Mouse (Mus musculus) hindbrain, embryonic 13.5 days (tissue): Measurements from ENCODE around the gene N4bp2l2. TPM values are rescaled to one million over a fixed set of nuclear protein-coding genes. Genes with fewer than 3 reads are reported as not detected.
A peak's percentile ranks its signal among the peaks of the same experiment; 100 is the strongest.

Source experiments
- ATAC-seq: fragments of 200-750 bp; cut with Nextera tagmentation; 2 replicates; pipeline ENCODE4 v1.8.0; 2017; ENCODE audit warnings: moderate TSS enrichment; ENCODE audit not compliant: low FRiP score
- H3K27ac ChIP-seq: fragments of 300-500 bp; sonication (generic); 2 replicates; pipeline ENCODE4 v1.5.1; 2015; ENCODE audit warnings: inconsistent platforms, mild to moderate bottlenecking, moderate library complexity
- H3K27me3 ChIP-seq: fragments of 300-500 bp; sonication (generic); 2 replicates; pipeline ENCODE4 v1.6.1; 2015; ENCODE audit warnings: mild to moderate bottlenecking, inconsistent platforms
- H3K36me3 ChIP-seq: fragments of 300-500 bp; sonication (generic); 2 replicates; pipeline ENCODE4 v1.6.1; 2015; ENCODE audit warnings: mild to moderate bottlenecking, inconsistent platforms
- H3K4me1 ChIP-seq: fragments of 300-500 bp; sonication (generic); replicated peaks from 2 replicates; pipeline ENCODE4 v1.6.1; 2015; ENCODE audit warnings: inconsistent platforms
- H3K4me2 ChIP-seq: fragments of 300-500 bp; sonication (generic); 2 replicates; pipeline ENCODE4 v1.6.1; 2015; ENCODE audit warnings: inconsistent platforms, mild to moderate bottlenecking, moderate library complexity
- H3K4me3 ChIP-seq: fragments of 300-500 bp; sonication (generic); 2 replicates; pipeline ENCODE4 v1.5.1; 2015; ENCODE audit warnings: mild to moderate bottlenecking, inconsistent platforms
- H3K9ac ChIP-seq: fragments of 300-500 bp; sonication (generic); 2 replicates; pipeline ENCODE4 v1.6.1; 2015; ENCODE audit warnings: mild to moderate bottlenecking, inconsistent platforms
- H3K9me3 ChIP-seq: fragments of 300-500 bp; sonication (generic); 2 replicates; pipeline ENCODE4 v1.6.1; 2016; ENCODE audit warnings: inconsistent platforms
- WGBS: fragments of 180-500 bp; shearing (Covaris S2); methylation state at CpG from one replicate; pipeline ENCODE4 v1.1.7; 2015; 5-methylcytosine and 5-hydroxymethylcytosine counted together
- polyA plus RNA-seq: library from polyadenylated mRNA; unstranded; fragments of >200 nt; fragmentation: Nextera tagmentation; extraction: Ambion mirVana; gene quantifications from 2 replicates; pipeline ENCODE4 v1.2.1, GENCODE M21; 2015

Gene N4bp2l2
- polyA plus RNA-seq, 1 experiment from 2014 or later, result 35.2 TPM

DNA sequence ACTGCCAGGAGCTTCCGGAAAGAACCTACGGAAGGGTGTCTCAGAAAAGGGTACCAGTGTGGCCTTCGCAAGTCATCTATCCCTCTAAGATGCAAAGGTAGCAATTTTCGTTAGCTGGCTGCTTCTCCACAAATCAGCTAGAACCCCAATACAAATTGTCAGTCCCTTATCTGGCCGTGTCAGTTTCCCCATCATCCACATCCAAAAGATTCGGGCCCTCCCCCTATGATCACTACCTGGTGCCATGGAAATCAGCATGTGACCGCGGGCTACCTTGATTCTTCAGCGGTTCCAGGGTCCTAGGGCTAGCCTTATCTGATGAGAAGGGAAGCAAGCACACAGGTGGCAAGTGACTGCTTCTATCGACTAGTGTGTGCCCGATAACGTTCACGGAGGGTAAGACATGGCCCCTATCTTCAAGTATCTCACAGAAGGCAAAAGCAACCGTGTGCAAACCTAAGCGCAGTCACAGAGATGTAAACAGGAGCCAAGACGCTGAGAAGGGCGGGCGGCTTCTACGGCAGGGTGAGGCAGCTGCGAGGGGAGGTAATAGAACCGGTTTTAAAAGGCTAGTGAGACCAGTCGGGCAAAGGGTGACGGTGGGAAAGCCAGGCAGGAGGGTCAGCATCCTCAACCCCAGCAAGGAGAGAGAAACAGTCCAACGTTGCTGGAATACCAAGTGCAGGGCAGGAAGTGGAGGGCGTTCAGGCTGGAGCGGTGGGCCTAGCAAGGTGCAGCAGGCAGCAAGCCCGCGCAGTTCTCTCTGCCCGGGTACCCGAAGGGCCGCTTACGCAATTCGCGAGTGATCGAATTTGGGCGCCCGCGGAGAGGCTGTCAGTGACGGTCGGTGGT is 72.9 kb downstream of the N4bp2l2 start:
- WGBS, result 13% methylated on average over 30 of the region's 40 CpGs
- peak; percentile 25 for ATAC-seq
- H3K9ac ChIP-seq, result peak overlapping the region; percentile 84
- peak overlapping the region; percentile 84 for H3K4me3 ChIP-seq
- H3K36me3 ChIP-seq, result no peaks in the 10 kb centered on the region
- no peak overlapping the region for H3K27ac ChIP-seq
- peak overlapping the region; percentile 98 for H3K4me2 ChIP-seq
- H3K27me3 ChIP-seq, result peaks cover 49% of the 10 kb centered on the region
- H3K4me1 ChIP-seq, result peaks cover 19% of the 10 kb centered on the region
- no peaks in the 10 kb centered on the region for H3K9me3 ChIP-seq

DNA sequence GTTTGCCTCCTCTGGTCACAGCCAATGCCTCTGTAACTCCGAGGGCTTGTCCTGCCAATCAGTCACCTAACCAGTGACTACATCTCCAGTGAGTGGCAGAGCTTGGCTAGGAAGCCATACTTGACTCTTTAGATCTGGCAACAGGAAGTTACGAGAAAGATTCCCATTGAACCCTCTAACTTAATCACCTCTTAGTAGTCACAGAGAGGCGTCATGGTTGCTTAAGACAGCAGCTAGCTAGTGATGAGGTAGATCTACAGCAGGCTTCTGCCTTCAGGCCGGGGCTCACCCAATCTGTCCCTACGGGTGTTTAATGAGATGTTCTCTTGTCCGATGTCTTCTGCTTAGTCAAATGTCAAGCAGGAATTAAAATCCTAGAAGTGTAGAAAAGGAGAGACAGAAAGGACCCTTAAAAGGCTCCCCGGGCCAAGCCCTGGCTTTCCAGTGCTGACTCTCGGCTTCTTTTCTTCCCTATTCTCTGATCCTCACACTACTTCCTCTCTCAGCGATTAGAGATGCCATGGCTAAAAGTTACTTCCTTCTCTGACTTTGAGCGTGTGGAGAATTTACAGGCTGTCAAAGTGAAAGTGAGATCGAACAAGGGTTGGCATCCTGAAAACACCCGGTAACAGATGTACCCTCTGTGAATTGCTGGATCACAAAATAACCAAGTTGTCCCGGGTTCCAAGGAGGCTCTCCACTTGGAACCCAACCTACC is 73.6 kb downstream of the N4bp2l2 start:
- peak overlapping the region; percentile 84; the same call in 1 of the 2 replicates for H3K4me3 ChIP-seq

DNA sequence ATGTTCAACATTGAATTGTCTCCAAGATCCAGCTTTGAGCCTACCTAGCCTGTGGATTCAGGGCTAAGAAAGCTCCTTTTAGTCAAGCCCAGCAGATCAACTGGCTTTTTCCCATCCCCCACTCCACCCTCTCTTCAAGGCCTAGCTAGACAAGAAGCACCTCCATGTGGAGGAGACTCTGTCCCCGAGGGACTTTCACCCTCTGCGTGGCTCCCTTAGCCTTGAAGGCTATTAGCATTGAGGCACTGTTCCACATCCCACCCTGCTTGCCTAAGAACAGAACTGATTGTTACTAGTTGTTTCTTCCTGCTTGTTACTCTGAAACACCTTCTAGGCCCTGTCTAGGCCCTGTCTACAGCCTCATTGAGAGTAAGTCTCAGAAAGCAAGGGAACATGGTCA is 76.0 kb downstream of the N4bp2l2 start:
- Histone ChIP-seq H3K27me3 (peaks cover 21% of the 10 kb centered on the region), H3K9ac (no peak overlapping the region), H3K4me2 (no peak overlapping the region), H3K27ac (no peak overlapping the region), H3K9me3 (no peaks in the 10 kb centered on the region), H3K4me3 (no peak overlapping the region), H3K36me3 (no peaks in the 10 kb centered on the region), H3K4me1 (peaks cover 17% of the 10 kb centered on the region)
- 81% methylated on average over 2 of the region's 2 CpGs for WGBS
- no peak for ATAC-seq

More for the DNA sequence above, 73.6 kb downstream of the N4bp2l2 start:
- no peak for ATAC-seq
- no peaks in the 10 kb centered on the region for H3K9me3 ChIP-seq
- H3K4me2 ChIP-seq, result peak overlapping the region; percentile 98
- H3K4me1 ChIP-seq, result peaks cover 19% of the 10 kb centered on the region
- peaks cover 45% of the 10 kb centered on the region for H3K27me3 ChIP-seq
- no peak overlapping the region for H3K27ac ChIP-seq
- no peaks in the 10 kb centered on the region for H3K36me3 ChIP-seq
- WGBS, result 80% methylated on average over 13 of the region's 13 CpGs
- no peak overlapping the region for H3K9ac ChIP-seq

DNA sequence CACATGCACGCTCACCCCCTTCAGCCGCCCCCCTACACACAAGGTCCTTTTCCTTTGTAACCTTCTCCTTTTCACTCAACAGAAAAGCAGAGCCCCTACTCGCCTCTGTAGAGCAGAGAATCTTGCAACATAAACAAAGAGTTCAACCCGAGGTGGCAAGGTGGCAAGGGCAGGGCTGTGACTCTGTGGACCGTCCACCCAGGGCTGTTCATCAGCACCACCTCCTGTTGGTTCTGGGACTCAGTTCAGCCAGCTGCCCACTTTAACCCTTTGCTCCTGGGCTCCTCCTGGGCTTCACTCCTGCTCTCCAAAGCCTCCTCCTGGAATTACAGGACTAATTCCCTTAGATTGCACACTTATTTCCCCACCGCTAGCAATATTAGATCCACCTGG is 81.7 kb downstream of the N4bp2l2 start:
- Histone ChIP-seq H3K9me3 (no peaks in the 10 kb centered on the region), H3K4me3 (no peak overlapping the region), H3K27ac (no peak overlapping the region), H3K4me2 (no peak overlapping the region), H3K27me3 (no peaks in the 10 kb centered on the region), H3K36me3 (no peaks in the 10 kb centered on the region), H3K9ac (no peak overlapping the region), H3K4me1 (no peaks in the 10 kb centered on the region)
- ATAC-seq, result no peak
- WGBS, result 56% methylated on average over 6 of the region's 6 CpGs

DNA sequence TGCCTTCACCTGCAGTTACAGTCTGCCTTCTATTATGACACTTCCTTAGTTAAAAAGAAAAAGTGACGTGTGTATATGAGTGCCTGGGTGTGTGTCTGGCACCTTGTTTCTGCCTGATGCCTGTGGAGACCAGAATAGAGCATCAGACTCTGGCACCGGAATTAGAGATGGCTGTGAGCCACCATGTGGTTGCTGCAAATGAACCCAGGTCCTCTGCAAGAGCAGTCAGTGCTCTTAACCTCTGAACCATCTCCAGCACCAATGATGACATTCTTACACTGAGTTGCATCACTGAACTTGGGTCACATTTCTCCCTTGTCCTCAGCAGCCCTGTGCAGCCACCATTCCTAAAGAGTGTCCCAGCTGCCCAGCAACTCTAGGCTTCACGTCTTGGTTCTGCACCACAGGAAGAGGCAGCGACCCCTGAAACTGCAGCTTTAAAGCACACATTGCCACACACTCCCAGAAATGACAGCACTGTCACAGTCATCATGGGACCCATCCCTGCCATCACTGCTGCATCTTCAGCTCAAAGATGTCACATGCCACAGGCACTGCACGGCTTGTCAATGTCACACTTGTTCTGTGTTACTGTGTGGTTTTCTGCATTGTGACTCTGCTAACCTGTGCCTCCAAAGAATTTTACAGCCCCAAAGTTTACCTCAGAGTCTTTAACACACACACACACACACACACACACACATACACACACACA is 82.2 kb downstream of the N4bp2l2 start:
- Histone ChIP-seq H3K4me2 (no peak overlapping the region), H3K36me3 (no peaks in the 10 kb centered on the region), H3K4me3 (no peak overlapping the region), H3K9me3 (no peaks in the 10 kb centered on the region), H3K27ac (no peak overlapping the region), H3K9ac (no peak overlapping the region), H3K4me1 (no peaks in the 10 kb centered on the region), H3K27me3 (no peaks in the 10 kb centered on the region)
- 69% methylated on average over 5 of the region's 5 CpGs for WGBS
- ATAC-seq, result no peak

DNA sequence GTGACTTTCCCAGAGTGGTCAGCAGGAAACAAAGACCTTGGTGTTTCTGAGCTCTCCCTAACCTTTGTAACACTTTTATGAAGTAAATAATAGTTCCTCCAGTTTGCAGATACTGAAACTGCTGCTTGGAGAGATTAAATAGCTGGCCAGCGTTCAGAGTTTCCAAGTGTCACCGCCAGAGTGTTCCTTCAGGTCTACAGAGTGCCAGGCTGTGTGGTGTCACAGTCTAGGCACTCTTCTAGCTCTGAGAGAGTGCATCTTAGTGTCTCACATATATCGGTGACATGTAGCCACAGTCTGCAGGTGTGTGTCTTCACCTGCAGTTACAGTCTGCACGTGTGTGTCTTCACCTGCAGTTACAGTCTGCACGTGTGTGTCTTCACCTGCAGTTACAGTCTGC is 82.8 kb downstream of the N4bp2l2 start:
- WGBS, result 83% methylated on average over 5 of the region's 5 CpGs
- no peaks in the 10 kb centered on the region for H3K36me3 ChIP-seq

DNA sequence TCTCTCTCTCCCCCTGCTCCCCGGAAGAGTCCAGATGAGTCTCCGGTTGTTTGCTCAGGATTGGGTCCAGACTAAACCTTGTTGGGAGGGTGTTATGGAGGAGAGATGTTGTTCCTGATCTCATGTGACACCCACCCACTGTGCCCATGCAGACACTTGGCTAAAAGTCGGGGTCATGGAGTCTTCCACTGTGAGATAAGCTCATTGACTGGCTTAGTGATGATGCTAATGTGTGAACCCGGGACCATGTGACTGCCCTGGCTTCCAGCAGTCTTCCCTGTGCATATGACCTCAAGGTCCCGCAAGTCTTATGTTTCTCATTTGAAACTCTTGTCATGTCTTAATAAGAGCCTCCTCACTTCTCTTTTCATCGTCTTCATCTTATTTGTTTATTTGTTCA is 84.8 kb downstream of the N4bp2l2 start:
- WGBS, result 74% methylated on average over 6 of the region's 6 CpGs
- Histone ChIP-seq H3K27me3 (no peaks in the 10 kb centered on the region), H3K4me2 (no peak overlapping the region), H3K9me3 (no peaks in the 10 kb centered on the region), H3K36me3 (0 out of 2 replicates have a peak, but pooled peaks cover 3% of the 10 kb centered on the region), H3K9ac (no peak overlapping the region), H3K4me1 (no peaks in the 10 kb centered on the region), H3K4me3 (no peak overlapping the region), H3K27ac (no peak overlapping the region)
- no peak for ATAC-seq

More for the DNA sequence above, 82.8 kb downstream of the N4bp2l2 start:
- no peaks in the 10 kb centered on the region for H3K4me1 ChIP-seq
- no peaks in the 10 kb centered on the region for H3K27me3 ChIP-seq
- ATAC-seq, result no peak
- H3K27ac ChIP-seq, result no peak overlapping the region
- H3K4me3 ChIP-seq, result no peak overlapping the region
- H3K4me2 ChIP-seq, result no peak overlapping the region
- no peak overlapping the region for H3K9ac ChIP-seq
- no peaks in the 10 kb centered on the region for H3K9me3 ChIP-seq

DNA sequence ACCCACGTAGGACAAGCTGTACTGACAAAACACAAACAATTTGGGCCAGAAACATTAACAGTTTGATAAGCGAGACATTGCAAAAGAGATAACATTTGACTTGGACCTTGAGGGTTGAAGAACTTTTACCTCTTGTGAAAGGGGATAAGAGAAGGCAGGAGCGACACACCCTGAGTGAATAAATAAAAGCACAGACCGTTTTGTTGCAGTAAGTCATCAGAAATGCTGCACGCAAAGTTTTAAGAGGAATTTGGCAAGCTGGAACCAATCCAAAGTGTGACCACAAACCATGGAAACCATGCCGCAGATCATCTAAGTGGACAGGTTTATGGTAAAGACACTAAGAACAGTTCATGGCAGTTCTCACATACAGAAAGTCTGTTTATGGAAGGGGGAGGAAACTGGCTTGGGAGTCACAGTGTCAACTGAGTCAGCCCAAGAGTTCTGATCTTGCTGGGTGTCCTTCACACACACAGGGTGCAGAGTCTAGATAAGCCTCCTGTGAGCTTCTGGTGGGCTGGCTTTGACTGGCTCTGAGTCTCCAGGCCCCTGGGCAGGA is 87.3 kb downstream of the N4bp2l2 start:
- no peak overlapping the region for H3K4me2 ChIP-seq
- peaks cover 16% of the 10 kb centered on the region; the same call in 1 of the 2 replicates for H3K36me3 ChIP-seq
- H3K27me3 ChIP-seq, result no peaks in the 10 kb centered on the region
- H3K4me3 ChIP-seq, result no peak overlapping the region
- H3K9me3 ChIP-seq, result no peaks in the 10 kb centered on the region
- ATAC-seq, result no peak
- no peaks in the 10 kb centered on the region for H3K4me1 ChIP-seq
- no peak overlapping the region for H3K27ac ChIP-seq
- H3K9ac ChIP-seq, result no peak overlapping the region
- 85% methylated on average over 6 of the region's 6 CpGs for WGBS

DNA sequence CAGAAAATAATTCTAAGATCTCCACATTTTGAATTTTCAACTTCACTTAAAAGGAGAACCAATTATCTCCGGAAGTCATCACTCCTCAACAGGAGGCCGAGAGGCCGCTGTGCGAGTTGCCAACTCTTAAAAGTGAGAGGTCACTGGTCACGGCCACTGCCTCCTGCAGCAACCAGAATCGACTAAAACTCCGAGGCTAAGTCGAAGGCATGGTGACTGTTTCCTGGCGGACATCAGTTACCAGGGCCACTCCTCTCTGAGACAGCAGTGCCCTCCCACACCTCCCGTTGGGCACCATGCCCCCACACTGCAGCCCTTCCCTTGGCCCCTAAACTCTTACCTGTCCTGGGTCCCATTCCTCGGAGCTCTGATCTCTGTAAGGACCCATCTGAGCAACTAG is 89.2 kb downstream of the N4bp2l2 start:
- no peak for ATAC-seq
- H3K9me3 ChIP-seq, result no peaks in the 10 kb centered on the region
- peaks cover 34% of the 10 kb centered on the region for H3K36me3 ChIP-seq
- H3K4me3 ChIP-seq, result no peak overlapping the region
- H3K27me3 ChIP-seq, result no peaks in the 10 kb centered on the region
- H3K4me1 ChIP-seq, result no peaks in the 10 kb centered on the region
- no peak overlapping the region for H3K4me2 ChIP-seq
- no peak overlapping the region for H3K27ac ChIP-seq
- WGBS, result 85% methylated on average over 11 of the region's 11 CpGs
- H3K9ac ChIP-seq, result no peak overlapping the region

DNA sequence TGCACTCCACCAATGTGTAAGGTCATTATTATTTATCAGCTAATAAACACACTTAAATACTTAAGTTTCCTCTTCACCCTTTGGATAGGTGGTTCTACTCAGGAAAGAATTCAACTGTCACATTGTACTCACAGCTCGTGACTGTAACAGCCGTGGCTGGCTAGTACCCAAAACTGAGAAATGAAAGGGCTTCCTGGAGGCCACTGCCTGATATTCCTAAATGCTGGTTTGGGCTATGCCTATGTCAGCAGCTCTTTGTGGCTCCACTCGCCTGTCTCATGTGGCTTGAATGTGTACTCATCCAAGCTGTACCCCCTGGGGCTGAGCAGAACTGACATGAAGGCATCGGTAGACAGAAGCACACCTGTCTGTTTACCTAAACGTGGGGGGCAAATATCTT is 91.1 kb downstream of the N4bp2l2 start:
- ATAC-seq, result no peak
- 85% methylated on average over 5 of the region's 5 CpGs for WGBS

DNA sequence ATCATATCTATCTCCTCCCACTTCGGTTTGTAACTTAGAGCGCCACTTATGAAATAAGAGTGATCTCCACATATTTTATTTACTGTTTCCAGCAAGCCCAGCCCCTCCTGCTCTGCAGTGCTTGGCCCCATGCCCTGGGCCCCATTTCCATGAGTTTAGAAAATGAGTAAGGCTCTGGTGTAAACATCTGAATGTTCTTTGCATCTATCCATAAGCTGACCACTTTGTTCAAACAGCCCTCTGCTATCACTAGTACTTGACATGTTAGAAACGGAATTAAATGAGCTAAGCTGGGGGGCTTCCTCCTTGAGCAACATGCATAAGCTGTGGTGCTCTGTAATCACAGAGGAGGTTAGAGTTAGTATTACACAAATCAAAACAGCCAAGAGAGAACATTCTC is 91.6 kb downstream of the N4bp2l2 start:
- no peak for ATAC-seq
- H3K9me3 ChIP-seq, result no peaks in the 10 kb centered on the region
- no peak overlapping the region for H3K4me3 ChIP-seq
- WGBS, result 93% methylated on average over 3 of the region's 3 CpGs
- H3K27ac ChIP-seq, result no peak overlapping the region
- no peak overlapping the region for H3K9ac ChIP-seq
- no peak overlapping the region for H3K4me2 ChIP-seq
- no peaks in the 10 kb centered on the region for H3K4me1 ChIP-seq
- peaks cover 47% of the 10 kb centered on the region for H3K36me3 ChIP-seq
- H3K27me3 ChIP-seq, result no peaks in the 10 kb centered on the region

More for the DNA sequence above, 91.1 kb downstream of the N4bp2l2 start:
- no peaks in the 10 kb centered on the region for H3K4me1 ChIP-seq
- no peaks in the 10 kb centered on the region for H3K27me3 ChIP-seq
- peaks cover 44% of the 10 kb centered on the region for H3K36me3 ChIP-seq
- no peak overlapping the region for H3K27ac ChIP-seq
- H3K4me2 ChIP-seq, result no peak overlapping the region
- no peak overlapping the region for H3K4me3 ChIP-seq
- no peak overlapping the region for H3K9ac ChIP-seq
- no peaks in the 10 kb centered on the region for H3K9me3 ChIP-seq
